Mouse (Mus musculus) left cerebral cortex, postnatal 25 days (tissue): ENCODE measurements around the gene Spryd4. TPM values are rescaled to one million over a fixed set of nuclear protein-coding genes. Genes with fewer than 3 reads are reported as not detected.
"Not testable (repeated sequence)": the region's sequence is repeated elsewhere in the genome, so short reads cannot be mapped to it uniquely, and the experiment has no call there.

ENCODE experiments used
- DNase-seq, 2 experiments: peaks; one replicate each; pipeline ENCODE4 v3.0.0; 2022; ENCODE audit warnings: low spot score in 2 of 2, mixed read lengths in 1 of 2
- intact Hi-C: fragments of 180-260 bp; cut with DNase I; formaldehyde crosslinking; loops from one replicate; pipeline ENCODE4 v1.15.1; 2025
- total RNA-seq, 2 experiments: library from RNA; stranded (reverse); gene quantifications; 2 replicates each; pipeline ENCODE4 v1.2.3; 2021

Gene Spryd4
- total RNA-seq, 2 experiments from 2014 or later: 10.1 to 10.7 TPM

DNA sequence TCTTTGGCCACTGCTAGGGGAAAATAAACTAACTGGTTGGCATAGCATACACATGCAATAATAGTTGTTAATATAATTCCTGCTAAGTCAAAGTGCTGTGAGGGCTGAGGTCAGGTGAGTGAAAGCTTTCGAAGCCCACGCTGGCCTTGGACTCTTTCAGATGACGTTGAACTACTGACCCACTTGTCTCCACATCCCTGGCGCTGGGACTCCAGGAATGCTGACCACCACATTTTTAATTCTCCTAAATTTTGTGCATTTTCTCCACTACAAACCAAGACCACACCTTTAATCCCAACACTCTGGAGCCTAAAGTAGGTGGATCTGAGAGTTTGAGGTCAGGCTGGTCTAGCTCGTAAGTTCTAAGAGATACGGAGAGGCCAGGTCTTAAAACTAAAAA, 18.5 kb downstream of the Spryd4 start:
- no peak for DNase-seq
- intact Hi-C loops: no loop called here

- intact Hi-C loops, DNase-seq: not testable (repeated sequence)
These were observed 19.4 kb downstream of the Spryd4 start for GRCm38 (mm10) chr10:128192030-128192766.

GRCm38 (mm10) chr10:128191472-128191871, 20.1 kb downstream of the Spryd4 start:
- DNase-seq: no peak
- intact Hi-C loops: no loop called here

DNA sequence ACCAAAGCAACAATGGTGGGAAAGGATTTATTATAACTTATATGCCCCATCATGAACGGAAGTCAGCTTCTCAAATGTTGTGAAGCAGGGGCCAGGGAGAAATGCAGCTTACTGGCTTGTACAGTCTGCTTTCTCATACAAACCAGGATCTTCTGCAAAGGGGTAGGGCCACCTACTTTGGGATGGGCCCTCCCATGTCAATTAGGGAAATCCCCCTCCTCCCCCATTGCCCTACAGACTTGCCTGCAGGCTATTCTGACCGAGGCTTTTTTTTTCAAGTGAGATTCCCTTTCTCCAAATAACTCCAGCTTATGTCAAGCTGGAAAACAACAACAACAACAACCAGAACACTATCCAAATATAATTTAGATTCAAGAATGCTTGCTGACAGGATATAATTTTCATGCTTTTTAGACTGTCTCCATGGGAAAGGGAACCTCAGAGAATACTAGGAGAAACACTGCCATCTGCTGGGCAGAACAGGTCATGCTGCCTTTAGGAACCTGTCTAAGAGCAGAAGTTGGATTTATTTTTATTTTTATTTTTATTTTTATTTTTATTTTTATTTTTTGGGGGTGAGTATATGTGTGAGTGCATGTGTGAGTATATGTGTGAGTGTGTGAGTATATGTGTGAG, 23.2 kb downstream of the Spryd4 start:
- intact Hi-C loops: loop anchor here (2.0 to 10.0 kb wide), 2 partner anchors 96 to 234 kb away; no protein-coding TSS in a partner anchor

GRCm38 (mm10) chr10:128187181-128187605, 24.4 kb downstream of the Spryd4 start:
- intact Hi-C loops: loop anchor here (2.0 to 10.0 kb wide), 2 partner anchors 46 to 232 kb away; no protein-coding TSS in a partner anchor
- no peak for DNase-seq

More for the DNA sequence above, 23.2 kb downstream of the Spryd4 start:
- DNase-seq: peak; percentile 74 to 85

- DNase-seq: peak; percentile 66 to 76
- intact Hi-C loops: loop anchor here (2.0 to 10.0 kb wide), 2 partner anchors 45 to 231 kb away; no protein-coding TSS in a partner anchor
These were observed 25.6 kb downstream of the Spryd4 start for GRCm38 (mm10) chr10:128185959-128186358.

- no peak for DNase-seq
- intact Hi-C loops: loop anchor here (10.0 kb wide), 1 partner anchor 231 kb away; no protein-coding TSS in a partner anchor
These were observed 26.2 kb downstream of the Spryd4 start for GRCm38 (mm10) chr10:128185277-128185940.

GRCm38 (mm10) chr10:128184296-128184695, 27.3 kb downstream of the Spryd4 start:
- no peak for DNase-seq
- intact Hi-C loops: loop anchor here (10.0 kb wide), 1 partner anchor 229 kb away; no protein-coding TSS in a partner anchor

GRCm38 (mm10) chr10:128179989-128180388, 31.6 kb downstream of the Spryd4 start, which contains the start of gene Rbms2:
Rbms2 (minus strand) TSS chr10:128180297.
- intact Hi-C loops: loop anchor here (10.0 kb wide), 1 partner anchor 225 kb away; no protein-coding TSS in a partner anchor

GRCm38 (mm10) chr10:128177316-128177715, 34.3 kb downstream of the Spryd4 start:
- no peak for DNase-seq
- intact Hi-C loops: no loop called here

More at GRCm38 (mm10) chr10:128179989-128180388, 31.6 kb downstream of the Spryd4 start, which contains the start of gene Rbms2:
- no peak for DNase-seq

GRCm38 (mm10) chr10:128175996-128176755, 35.4 kb downstream of the Spryd4 start:
- DNase-seq: peak; percentile 52 to 77
- intact Hi-C loops: loop anchor here (1.0 kb wide), 1 partner anchor 80 kb away; no protein-coding TSS in a partner anchor

- no peak for DNase-seq
- intact Hi-C loops: no loop called here
These were observed 36.3 kb downstream of the Spryd4 start for GRCm38 (mm10) chr10:128175302-128175701.

- DNase-seq, intact Hi-C loops: not testable (repeated sequence)
These were observed 40.3 kb downstream of the Spryd4 start for GRCm38 (mm10) chr10:128171348-128171747.

GRCm38 (mm10) chr10:128167091-128167490, 44.5 kb downstream of the Spryd4 start:
- intact Hi-C loops: no loop called here
- no peak for DNase-seq

- DNase-seq, intact Hi-C loops: not testable (repeated sequence)
These were observed 45.9 kb downstream of the Spryd4 start for GRCm38 (mm10) chr10:128165726-128166125.
